Mouse (Mus musculus) liver, postnatal 0 days (tissue): ENCODE measurements at regions not wholly inside any gene's neighbourhood (a gene's known extent, or its start where the extent isn't known, plus 50 kb on each side); places are given as distances from the start of the nearest gene placed in this dataset.

Experiments
- ATAC-seq: fragments of 200-750 bp; cut with Nextera tagmentation; 2 replicates; pipeline ENCODE4 v1.8.0; 2017; ENCODE audit warnings: mild to moderate bottlenecking, moderate library complexity
- DNase-seq: peaks from one replicate; pipeline ENCODE4 v3.0.0-alpha.2; 2016
- H3K27ac ChIP-seq: fragments of 300-500 bp; sonication (generic); 2 replicates; pipeline ENCODE4 v1.5.1; 2014; ENCODE audit warnings: antibody characterized with exemption, moderate library complexity, mild to moderate bottlenecking, low read depth
- H3K27me3 ChIP-seq: fragments of 300-500 bp; sonication (generic); 2 replicates; pipeline ENCODE4 v1.6.1; 2014; ENCODE audit warnings: low read length, control low read depth, mixed read lengths; ENCODE audit not compliant: insufficient read depth
- H3K36me3 ChIP-seq: fragments of 300-500 bp; sonication (generic); replicated peaks from 2 replicates; pipeline ENCODE4 v1.6.1; 2014; ENCODE audit warnings: mild to moderate bottlenecking, control low read depth, low read length, moderate library complexity, mixed read lengths; ENCODE audit not compliant: insufficient read depth
- H3K4me1 ChIP-seq: fragments of 300-500 bp; sonication (generic); 2 replicates; pipeline ENCODE4 v1.6.1; 2014; ENCODE audit warnings: antibody characterized with exemption, mild to moderate bottlenecking, control low read depth; ENCODE audit not compliant: insufficient read depth
- H3K4me2 ChIP-seq: fragments of 300-500 bp; sonication (generic); 2 replicates; pipeline ENCODE4 v1.6.1; 2014; ENCODE audit warnings: low read depth, mild to moderate bottlenecking, low read length, moderate library complexity, mixed read lengths
- H3K4me3 ChIP-seq: fragments of 300-500 bp; sonication (generic); 2 replicates; pipeline ENCODE4 v1.5.1; 2014; ENCODE audit warnings: low read depth, low read length
- H3K9ac ChIP-seq: fragments of 300-500 bp; sonication (generic); replicated peaks from 2 replicates; pipeline ENCODE4 v1.6.1; 2014; ENCODE audit warnings: mild to moderate bottlenecking, moderate library complexity
- H3K9me3 ChIP-seq: fragments of 300-500 bp; sonication (generic); 2 replicates; pipeline ENCODE4 v1.6.1; 2016; ENCODE audit warnings: mild to moderate bottlenecking, control low read depth, low read length, mixed read lengths
- CTCF ChIP-seq: sonication (generic); IDR thresholded peaks from 2 replicates; pipeline ENCODE4 v1.5.1; 2016; ENCODE audit warnings: antibody characterized with exemption, low read depth
- EP300 ChIP-seq: IDR thresholded peaks from 2 replicates; pipeline ENCODE4 v1.6.1; 2016; ENCODE audit warnings: antibody characterized with exemption, low read depth, mild to moderate bottlenecking
- WGBS: fragments of 180-500 bp; shearing (Covaris S2); extraction: QIAGEN DNeasy Blood & Tissue Kit; methylation state at CpG from one replicate; pipeline ENCODE4 v1.1.7; 2014; ENCODE audit not compliant: insufficient replicate concordance; 5-methylcytosine and 5-hydroxymethylcytosine counted together

DNA sequence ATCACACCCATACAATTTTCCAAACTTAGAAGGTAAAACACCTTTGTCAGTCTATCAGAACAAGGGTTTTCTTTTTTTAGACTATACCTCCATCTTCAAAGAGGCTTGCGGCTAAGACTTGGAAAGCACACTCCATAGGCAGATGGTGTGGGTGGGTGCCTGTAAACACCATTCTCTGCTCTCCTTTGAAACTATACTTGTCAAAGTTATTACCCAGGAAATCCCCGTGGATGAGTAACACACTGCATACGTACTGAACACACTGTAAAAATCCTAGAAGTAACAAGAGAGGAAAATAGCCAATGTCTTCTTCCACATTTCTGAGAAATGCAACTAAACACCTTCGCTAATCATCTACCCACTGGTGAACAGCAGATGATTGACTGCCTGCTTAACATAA, 464.0 kb upstream of the Adam24 start:
- DNase-seq (no peak), ATAC-seq (no peak)
- no peak overlapping the region for H3K4me2 ChIP-seq
- no peak overlapping the region for H3K9ac ChIP-seq
- no peak overlapping the region for H3K27ac ChIP-seq
- H3K27me3 ChIP-seq: no peaks in the 10 kb centered on the region
- H3K36me3 ChIP-seq: no peaks in the 10 kb centered on the region
- TF ChIP-seq CTCF (no peak), EP300 (no peak)
- H3K4me1 ChIP-seq: no peaks in the 10 kb centered on the region
- no peaks in the 10 kb centered on the region for H3K9me3 ChIP-seq
- no peak overlapping the region for H3K4me3 ChIP-seq
- 80% methylated on average over 4 of the region's 4 CpGs for WGBS

DNA sequence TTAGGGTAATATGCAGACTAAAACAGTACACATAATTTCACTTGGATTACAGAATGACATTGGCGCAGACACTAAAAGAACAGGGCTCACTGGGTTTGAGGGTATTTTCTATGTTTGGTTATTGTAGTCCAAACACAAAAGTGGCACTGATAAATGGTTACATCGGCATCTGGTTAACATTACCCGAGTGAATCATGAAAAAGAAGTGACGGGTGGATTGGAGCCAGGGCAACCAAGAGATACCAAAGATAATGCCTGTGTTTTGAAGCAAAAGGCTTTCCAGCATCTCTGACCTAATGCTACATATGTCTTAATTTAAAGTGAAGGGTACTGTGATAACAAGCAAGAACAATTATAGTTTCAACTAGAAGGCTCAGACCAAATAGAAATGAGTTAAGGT, 451.4 kb upstream of the Adam24 start:
- no peak overlapping the region for H3K4me2 ChIP-seq
- H3K27me3 ChIP-seq: no peaks in the 10 kb centered on the region
- no peaks in the 10 kb centered on the region for H3K4me1 ChIP-seq
- no peak overlapping the region for H3K9ac ChIP-seq
- no peak overlapping the region for H3K27ac ChIP-seq
- H3K36me3 ChIP-seq: no peaks in the 10 kb centered on the region
- ATAC-seq (no peak), DNase-seq (no peak)
- no peak overlapping the region for H3K4me3 ChIP-seq
- 49% methylated on average over 4 of the region's 4 CpGs for WGBS
- TF ChIP-seq EP300 (no peak), CTCF (no peak)
- no peaks in the 10 kb centered on the region for H3K9me3 ChIP-seq

DNA sequence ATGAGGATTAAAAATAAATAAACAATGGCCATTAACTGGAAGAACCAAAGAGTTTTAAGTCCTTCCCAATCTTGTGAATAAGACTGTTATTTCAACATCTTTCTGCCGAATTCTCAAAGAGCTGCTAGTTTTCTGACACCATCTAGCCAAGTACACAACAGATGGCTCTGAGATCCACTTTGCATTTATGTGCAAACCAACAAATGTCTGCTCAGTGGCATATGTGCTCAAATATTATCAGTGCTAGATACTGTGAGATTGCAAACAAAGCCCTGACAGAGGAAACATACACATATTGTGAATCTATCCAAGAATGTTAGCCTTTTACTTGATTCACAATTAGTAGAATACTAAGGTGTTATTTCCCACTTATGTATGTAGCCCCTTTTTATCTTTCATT, 447.6 kb upstream of the Adam24 start:
- no peaks in the 10 kb centered on the region for H3K9me3 ChIP-seq
- no peak overlapping the region for H3K4me3 ChIP-seq
- H3K9ac ChIP-seq: no peak overlapping the region
- ATAC-seq: no peak
- no peak for DNase-seq
- H3K36me3 ChIP-seq: no peaks in the 10 kb centered on the region
- 41% methylated on average over 1 of the region's 1 CpGs for whole genome bisulfite sequencing
- H3K27ac ChIP-seq: no peak overlapping the region
- no peaks in the 10 kb centered on the region for H3K4me1 ChIP-seq
- H3K27me3 ChIP-seq: no peaks in the 10 kb centered on the region
- TF ChIP-seq EP300 (no peak), CTCF (no peak)
- no peak overlapping the region for H3K4me2 ChIP-seq
